Mouse (Mus musculus) kidney, postnatal 4 days (tissue): ENCODE measurements around the gene Tmem256.

Source experiments
- DNase-seq, 2 experiments: peaks; one replicate each; pipeline ENCODE4 v3.0.0; 2021; ENCODE audit warnings: mixed read lengths in 2 of 2

The Tmem256 gene

DNA sequence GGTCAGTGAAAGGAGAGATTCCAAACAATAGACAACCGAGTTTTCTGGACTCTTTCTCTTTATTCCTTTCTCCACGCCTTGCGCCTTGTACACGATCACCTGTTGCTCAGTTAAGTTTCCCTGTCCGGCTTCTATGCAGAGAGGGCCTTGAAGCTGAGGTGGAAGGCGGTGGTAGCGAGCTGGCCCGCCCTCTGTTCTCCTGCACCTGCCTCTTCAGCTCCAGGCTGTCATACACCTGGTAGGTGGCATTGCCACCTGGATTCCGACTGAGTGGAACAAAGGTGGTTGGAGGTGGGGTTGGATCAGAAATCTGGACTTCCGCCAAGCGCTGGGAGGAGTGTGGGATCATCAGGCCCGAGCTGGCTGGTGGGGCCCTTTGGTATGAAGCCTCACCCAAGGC lies 21.8 kb upstream of the Tmem256 start:
- DNase-seq = no peak

DNA sequence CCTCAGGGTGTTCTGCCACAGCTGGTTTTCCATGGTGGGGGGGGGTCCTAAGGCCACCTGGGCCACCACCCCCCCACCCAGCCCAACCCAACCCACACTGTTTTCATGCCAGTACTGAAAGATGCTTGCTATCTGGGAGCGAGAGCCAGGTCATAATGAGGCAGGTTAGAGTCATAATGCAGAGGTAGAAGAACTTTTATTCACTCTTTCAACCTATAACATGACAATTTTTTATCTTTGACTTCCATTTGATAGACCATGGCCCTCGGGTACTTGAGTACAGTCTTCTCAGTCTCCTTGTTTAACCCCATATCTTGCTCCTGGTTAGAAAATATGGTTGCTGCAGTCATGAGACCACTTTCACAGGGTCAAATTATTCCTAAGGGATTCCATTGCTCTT lies 19.9 kb upstream of the Tmem256 start, which contains the start of gene Spem2:
Gene Spem2 (minus strand): TSS at position 101 of the 400 bp plus-strand sequence.
- DNase-seq = no peak

DNA sequence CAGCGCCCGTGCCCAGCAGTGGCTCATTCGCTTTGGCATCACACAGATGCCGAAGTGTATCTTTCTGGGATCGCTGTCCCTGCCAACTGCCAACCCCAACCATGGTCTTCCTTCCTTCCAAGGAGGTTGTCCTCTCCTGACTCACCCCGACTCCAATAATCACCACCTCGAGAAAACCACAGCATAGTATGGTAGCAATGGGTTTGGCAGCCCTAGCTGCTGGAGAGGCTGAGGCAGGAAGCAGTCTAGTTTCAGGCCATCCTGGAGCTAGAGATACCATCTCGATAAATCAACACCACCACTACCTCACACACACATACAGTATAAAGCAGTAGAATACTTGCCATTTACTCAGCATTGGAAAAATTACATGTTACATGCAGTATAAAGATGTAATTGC lies 19.4 kb upstream of the Tmem256 start:
- DNase-seq = no peak

DNA sequence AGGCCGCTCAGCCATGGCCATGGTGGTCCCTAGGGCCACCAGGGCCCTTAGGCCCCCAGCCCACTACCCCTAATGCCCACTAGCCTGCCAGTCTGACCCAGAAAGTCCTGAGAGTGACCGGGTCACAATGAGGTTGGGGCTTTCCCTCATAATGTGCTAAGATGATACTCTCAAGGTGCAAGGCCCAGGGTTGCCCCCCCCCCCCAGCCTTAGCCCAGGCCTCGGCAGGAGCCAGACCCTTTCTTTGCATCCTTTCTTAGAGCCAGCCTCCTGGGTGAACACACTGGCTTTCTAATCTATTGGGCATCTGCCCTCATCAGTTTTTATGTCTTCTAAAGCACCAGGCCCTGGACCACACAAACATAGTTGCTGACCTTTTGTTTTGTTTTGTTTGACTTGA lies 16.2 kb upstream of the Tmem256 start, which contains the start of gene Spem1:
Gene Spem1 (minus strand): TSS at position 101 of the 400 bp plus-strand sequence.
- DNase-seq = no peak

DNA sequence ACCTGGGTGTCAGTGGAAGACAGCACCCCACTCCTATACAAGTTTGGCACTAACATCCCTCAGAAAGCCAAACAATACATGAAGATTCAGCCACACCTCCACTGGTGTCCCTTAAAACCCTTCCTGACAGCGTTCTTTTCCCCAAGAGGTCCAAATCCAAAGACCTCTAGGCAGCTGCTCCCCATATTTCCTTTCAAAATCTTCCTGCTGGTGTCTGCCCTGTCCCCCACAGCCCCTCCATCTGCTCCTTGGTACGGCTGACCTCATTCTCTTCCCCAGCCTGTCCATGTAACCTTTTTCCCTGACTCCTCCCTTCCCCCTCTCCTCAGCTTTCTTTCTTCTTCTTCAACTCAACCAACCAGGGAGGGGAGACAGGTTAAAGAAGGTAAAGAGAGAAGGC lies 14.9 kb upstream of the Tmem256 start:
- no peak for DNase-seq

DNA sequence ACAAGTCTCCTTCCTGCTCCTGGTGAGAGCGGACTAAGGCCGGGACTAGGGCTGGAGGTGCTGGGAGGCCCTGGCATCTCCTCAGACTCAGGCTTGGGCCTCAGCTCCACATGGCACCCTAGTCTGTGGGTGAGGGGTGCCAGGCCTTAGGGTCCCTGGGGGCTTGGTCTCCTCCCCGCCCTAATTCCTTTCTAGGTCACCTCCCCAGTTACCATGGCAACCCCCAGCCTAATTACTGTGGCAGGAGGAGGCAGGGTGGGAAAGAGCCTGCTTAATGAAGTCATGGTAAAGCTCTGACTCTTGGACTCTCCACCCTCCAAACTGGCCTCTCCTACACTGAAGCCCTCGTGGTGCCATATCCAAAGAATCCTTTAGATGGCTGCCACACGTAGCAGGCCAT lies 9.5 kb upstream of the Tmem256 start:
- peak in 1 of 2 experiments; percentile 35 for DNase-seq

DNA sequence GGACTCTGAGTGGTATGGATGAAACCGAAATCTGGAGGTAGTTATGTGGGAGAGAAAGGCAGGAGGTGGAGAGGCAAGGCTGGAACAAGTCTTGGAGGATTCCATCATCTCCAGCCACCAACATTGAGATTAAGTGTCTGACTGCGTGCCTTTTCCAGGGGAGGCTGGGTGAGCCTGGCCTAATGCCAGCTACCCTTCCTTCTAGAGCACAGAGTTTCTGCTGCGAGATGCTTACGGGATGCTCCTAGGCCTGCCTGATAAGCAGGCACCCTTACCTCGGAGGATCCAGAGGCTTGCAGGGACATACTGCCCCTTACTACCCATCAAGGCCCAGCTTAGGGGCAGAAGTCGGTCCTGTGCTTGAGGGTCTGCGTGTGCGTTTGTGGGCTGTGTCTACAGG lies 4.8 kb upstream of the Tmem256 start:
- DNase-seq = no peak

DNA sequence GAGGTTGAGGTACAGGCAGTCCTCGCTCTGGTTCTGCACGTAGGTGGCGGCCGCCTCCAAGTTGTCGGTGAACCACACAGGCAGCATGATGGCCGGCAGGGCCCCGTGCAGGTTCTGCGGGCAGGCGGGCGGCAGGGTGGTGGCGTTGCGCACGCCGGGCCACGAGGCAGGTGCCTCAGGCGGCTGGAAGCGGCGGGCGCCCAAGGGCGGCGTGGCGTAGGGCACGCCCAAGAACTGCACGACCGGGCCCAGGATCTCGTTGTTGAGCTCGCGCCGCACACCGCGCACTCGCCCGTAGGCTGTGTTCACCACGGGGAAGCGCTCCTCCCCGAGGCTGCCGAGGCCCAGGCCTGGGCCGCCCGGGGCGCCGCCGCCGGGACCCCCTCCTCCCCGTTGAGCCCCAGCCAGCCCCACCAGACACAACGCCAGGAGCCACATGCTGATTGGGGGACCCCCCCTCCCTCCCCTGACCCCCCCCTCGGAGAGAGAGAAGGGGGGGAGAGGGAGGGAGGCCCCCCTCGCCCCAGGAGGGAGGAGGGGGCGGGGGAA lies 4.2 kb upstream of the Tmem256 start:
- peak; percentile 58 to 72 for DNase-seq

DNA sequence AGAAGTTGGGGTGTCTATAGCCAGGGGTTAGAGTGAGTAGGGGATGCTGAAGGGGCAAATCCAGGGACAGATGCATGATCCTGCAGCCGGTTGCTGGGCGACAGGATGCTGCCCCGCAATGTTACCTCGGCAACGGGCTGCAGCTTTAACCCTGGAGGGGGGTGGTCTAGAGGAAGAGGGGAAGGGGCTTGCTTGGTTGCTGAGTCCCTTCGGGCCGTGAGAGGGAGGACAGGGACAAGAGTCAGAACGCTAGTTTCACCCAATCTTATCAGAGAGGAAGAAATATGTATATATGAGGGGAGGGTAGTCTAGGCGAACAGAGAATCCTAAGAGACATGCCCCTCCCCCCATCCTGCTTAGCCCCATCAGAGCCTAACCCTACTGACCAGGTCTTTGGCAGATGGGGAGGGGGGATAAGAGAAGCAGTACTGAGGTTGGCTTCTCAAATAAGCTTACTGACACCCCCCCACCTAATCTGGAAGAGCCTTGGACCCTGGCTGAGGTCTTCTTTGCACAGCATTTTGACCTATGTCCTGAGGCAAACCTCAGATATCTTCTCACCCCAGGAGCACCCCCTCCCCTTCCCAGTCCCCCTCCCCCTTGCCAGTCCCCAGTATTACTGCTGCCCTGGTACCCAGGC lies 2.9 kb upstream of the Tmem256 start:
- DNase-seq = no peak

DNA sequence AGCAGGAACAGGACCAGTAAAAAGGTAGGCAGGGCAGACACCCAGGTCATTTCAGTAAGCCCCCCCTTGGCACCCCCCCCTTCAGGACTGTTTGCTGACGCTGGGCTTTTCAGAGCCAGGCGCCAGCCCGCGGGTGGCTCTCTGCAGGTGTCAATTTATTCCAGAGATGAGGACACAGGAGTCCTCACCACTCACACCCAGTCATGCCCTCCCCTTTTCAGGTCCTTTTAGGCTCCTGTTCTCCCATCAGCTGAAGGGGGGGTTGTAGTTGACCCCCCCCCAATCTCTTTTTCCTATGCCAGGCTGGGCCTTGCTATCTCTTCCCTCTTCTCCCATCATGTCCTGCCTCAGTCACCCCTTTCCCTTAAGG lies 2.4 kb upstream of the Tmem256 start:
- DNase-seq = no peak

DNA sequence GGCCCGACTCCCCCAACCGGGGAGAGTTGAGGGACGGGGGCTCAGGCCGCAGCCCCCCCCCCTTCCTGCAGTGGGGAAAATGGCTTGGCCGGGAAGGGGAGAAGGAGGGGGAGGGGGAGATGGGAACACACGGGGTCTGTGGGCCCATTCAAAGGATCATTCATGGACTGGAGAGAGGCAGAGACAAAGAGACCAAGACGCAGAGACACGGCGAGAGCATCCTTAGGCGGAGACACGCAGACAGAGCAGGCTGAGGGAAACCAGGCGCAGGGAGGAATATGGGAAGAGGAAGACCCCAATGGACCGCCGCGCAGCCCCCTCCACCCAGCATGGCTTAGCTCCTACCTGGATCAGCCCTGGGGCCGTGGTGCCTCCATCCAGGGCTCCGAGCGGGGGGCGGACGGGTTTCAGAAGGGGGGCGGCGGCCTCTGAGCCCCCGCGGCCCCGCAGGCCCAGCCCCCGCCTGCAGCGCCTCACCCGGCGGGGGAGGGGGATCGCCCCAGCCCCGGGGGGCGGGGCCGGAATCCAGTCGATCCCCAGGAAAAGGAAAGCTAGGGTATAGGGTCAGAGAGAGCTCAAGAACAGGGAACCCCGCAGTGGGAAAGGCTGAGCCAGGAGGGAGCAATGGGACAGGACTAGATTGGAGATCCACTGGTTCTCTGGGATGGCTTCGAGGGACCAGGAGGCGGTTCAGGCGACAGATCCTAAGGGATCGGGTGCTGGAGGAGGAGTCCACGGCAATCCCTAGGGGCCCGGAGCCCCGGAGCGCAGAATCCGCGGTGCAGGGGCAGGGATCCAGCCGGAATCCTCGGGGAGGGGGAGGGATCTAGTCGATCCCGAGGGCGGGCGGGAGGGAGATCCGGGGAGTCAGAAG lies 1.4 kb upstream of the Tmem256 start:
- DNase-seq = peak; percentile 49 to 66

DNA sequence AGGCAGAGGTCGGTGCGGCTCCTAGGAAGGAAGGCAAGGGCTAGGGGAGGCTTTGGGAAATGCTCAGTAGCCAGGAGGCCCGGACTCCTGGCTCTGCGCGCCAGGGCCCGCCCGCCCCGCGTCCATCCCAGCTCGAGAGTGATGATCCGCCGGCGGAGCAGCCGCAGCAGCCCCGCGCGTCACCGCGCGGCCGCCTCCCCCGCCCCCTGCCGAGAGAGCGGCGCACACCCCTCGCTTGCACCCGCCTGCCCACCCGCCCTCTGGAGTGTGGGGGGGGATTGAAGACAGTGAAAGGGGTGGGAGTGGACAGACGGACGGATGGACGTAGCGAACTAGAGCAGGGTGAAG lies 736 bp upstream of the Tmem256 start, which contains the start of gene Nlgn2:
Gene Nlgn2 (minus strand): TSS at position 181 of the 348 bp plus-strand sequence.
- no peak for DNase-seq

DNA sequence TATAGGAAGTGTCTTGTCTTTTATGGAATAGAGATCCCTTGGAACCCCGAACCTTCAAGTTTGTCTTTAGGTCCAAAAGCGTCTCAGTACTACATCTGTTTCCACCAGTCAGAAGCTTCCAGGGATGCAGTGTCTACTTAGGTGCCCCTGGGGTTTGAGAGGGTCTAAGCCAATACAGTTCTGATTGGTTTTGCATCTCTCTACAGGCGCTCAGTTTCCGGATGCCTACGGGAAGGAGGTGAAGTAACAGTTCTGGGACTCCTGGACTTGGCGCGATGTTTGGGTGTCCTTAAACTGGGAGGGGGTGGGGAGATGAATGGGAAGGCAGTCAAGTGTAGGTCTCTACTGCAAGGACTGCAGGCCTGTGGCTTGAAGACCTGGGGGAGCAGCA lies 395 bp downstream of the Tmem256 start:
- no peak for DNase-seq

DNA sequence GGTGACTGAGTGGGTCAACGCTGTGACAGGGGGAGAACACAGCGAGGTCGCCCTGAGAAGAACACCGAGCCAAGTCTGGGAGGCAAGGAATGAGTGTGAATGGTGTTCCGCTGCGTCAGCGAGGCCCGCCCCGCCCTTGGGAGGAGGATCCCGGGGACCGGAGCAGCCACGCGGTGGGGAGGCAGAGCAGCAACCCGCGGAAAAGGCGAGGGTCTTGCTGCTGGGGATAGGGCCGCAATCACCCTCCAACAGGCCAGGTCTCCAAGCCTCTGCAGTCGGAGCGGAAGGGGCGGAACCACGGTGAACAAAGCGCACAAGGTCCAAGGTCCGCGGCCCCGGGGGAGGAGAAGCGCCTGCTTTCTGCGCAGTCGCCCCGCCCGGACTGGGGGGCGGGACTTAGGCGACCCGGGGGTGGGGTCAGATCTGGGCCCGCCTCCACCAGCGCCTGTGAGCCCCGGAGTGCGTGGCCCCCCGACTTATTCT lies 7.9 kb downstream of the Tmem256 start, which contains the start of gene Plscr3:
Gene Plscr3 (plus strand): TSS at position 179 of the 483 bp plus-strand sequence.
- DNase-seq = peak; percentile 95 to 97

DNA sequence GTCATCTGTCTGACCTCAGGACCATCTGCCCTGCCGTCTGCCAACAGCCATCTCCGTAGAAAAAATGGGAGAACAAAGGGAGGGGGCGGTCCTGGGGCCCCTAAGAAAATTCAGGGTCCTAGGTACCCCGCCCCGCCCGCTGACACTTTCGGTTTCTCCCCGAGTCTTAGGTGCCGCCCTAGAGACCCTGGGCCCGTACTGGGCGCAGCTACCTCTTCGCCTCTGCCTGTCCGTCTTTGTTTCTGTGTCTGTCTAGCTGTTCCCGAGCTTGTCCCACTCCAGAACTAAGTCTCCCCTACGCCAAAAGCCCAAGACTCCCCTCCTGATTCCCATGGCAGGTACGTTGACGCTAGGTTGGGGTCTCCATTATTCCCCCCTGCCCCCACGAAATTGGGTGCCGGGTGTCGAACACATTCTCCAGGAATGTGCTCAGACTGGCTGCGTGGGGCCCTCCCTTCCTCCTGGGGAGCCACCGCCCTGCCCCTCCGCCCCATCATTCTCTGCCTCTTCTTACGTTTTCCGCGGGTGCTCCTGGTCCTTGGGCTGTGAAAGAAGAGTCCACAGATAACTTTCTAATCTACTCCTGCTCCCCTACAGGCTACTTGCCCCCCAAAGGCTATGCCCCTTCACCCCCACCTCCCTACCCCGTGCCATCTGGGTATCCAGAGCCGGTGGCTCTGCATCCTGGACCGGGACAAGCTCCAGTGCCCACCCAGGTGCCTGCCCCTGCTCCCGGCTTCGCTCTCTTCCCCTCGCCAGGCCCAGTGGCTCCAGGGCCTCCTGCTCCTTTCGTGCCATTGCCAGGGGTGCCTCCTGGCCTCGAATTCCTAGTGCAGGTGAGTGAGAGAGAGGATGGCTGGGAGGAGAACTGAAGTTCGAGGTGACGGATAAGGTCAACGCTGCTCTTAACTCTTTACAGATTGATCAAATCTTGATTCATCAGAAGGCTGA lies 8.7 kb downstream of the Tmem256 start:
- DNase-seq = peak; percentile 39 to 58

DNA sequence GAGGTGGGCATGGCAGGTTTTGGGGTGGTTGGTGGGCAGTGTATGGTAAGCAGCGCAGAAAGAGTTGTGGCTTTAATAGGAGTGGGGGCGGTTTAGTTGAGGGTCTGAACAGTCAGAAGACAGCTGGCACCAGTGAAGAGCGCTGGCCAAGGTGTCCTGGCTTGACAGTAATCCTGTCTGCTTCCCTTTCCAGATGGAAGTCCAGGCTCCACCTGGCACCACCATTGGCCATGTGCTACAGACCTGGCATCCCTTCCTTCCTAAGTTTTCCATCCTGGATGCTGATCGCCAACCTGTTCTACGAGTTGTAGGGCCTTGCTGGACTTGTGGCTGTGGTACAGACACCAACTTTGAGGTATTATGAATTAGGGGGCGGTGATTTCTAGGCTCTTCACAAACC lies 9.7 kb downstream of the Tmem256 start:
- DNase-seq = no peak

DNA sequence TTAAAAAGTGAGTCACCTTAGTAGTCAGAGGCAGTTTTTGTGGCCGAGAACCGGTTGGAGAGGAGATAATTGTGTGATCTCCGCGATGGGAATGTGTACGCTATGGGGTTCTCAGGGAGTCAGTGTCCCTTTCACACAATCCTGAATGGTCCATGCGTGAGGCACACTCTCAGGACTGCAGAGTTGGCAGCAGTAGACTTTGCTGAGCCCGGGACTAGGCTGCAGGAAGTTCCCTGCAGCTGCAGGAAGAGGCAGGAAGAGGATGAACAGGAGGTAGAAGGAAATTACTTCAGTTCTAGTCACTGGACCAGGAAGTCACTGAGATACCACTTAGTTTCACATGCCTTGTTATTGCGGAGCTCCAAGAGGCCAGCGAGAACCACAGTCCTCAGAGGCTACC lies 10.8 kb downstream of the Tmem256 start:
- no peak for DNase-seq

DNA sequence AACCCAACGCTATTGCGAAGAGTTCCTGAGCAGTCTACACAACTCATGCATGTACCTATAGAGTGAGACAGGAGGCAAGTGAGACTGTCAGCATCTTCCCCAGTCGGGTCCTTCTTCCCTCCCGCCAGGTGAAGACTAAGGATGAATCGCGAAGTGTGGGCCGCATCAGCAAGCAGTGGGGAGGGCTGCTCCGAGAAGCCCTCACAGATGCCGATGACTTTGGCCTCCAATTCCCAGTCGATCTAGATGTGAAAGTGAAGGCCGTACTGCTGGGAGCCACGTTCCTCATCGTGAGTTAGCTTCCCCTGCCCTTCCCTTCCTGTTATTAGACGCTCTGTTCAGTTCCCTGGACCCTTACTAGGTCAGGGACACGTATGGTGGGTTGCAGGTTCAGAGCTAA lies 11.6 kb downstream of the Tmem256 start:
- DNase-seq = no peak

DNA sequence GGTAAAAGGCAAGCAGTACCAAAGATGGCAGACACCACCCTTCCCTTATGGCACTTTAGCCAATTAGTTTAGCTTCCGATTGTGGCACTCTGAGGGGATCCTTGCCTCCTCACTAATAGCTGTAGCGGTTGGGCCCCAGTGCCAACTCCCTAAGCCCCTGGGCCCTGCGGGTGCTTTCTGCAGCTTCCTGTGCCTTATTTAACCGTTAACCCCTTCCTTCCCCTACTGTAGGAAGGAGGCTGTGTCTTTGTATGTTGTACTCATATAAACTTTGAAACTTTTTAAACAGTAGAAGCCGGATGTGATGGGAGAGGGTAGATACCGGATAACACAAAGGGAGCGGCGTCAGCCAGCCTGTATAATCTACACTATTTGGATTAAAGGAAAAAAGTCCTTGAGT lies 12.4 kb downstream of the Tmem256 start:
- no peak for DNase-seq

DNA sequence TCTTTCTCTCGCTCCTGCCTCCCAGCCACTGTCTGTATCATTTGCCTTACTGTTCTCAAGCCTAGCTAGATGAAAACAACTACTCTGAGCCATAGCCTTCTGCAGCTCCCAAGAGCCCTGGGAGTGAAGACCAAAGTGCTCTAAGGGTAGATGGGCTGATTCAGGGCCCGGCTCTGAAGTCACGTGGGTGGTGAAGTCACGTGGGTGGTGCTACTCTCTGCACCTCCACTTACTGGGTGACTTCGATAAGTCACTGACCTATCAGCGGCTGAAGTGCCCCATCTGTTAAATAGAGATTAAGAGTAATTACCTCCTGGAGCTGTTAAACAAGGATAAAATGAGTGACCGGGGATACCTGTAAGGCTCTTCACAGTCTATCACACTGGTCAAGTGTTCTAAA lies 15.7 kb downstream of the Tmem256 start:
- no peak for DNase-seq

DNA sequence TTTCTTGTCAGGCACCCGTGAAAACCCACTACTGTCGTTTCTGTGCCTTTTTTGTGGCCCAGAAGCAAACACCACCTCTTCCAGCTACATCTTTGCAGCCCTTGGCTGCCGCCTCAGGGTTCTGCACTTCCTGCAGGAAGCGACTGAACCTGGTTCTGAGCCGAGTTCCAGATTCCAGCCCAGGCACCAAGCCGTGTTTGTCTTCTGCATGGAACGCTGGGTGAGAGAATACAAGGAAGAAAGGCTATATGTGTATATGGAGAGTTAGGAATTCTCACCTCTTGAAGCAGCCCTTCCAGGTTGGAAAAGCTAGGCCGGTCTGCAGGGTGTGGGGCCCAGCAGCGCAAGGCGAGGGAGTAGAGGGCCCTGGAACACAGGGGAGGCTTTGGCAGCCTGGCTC lies 16.4 kb downstream of the Tmem256 start:
- no peak for DNase-seq

DNA sequence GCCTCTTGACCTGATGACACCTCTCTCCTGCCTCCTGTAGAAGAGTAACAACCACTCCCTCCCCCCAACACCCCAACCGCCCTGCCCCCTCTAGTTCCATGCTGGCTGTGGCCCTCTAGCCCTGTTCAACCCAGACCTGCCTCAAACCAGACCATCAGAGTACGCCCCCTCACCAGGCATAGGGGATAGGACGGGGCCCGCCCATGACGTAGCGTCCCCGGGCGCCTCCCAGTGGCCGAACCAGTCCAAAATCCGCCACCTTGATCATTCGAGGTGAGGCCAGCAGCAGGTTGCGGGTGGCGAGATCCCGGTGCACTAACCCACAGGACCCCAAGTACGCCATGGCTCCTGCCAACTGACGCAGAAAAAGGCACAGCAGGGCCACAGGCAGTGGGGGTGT lies 17.0 kb downstream of the Tmem256 start:
- peak; percentile 73 to 80 for DNase-seq
